10 mouse cellular contexts compared by ENCODE assay signal in the genomic region with DNA sequence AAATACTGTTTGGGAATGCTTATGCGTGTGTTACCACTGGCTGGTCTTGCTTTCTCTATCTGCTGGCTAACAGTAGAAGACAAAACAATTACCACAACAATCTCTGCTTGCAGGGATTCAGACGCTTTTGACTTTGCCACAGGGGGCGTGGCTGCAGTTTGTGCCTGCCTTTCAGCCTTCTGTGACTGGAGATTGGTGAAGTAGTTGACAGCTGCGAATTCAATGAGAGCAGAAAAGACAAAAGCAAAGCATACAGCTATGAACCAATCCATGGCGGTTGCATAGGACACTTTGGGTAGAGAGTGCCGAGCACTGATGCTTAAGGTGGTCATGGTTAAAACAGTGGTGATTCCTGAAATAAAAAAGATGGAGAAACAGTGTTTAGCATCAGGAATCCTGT. TPM values are rescaled to one million over a fixed set of nuclear protein-coding genes. Genes with fewer than 3 reads are reported as not detected.
DNase-seq lines count a peak whose midpoint lies in the region; ATAC-seq lines count a peak whose summit lies in the region.
"Had no signal": no experiment of that assay in that cellular context is flagged by ENCODE, and none has a peak within 500 bp of the region (broad histone marks: within the 10 kb centered on the region; RNA-seq: fewer than 3 reads in every experiment).

No protein-coding gene starts in this region.

- no peaks in the 10 kb centered on the region for H3K27me3 ChIP-seq in embryonic facial prominence, embryonic 14.5 days (replicated peaks; ENCODE audit: control insufficient read depth, insufficient read depth, low read length)
- H3K27me3 ChIP-seq: kidney, embryonic 15.5 days had no signal

- no peak for ATAC-seq in embryonic facial prominence, embryonic 14.5 days (ENCODE audit: low read depth)

- no peak overlapping the region for H3K27ac ChIP-seq in embryonic facial prominence, embryonic 14.5 days (replicated peaks; ENCODE audit: low read depth, low read length)
- H3K27ac ChIP-seq: kidney, embryonic 15.5 days; liver, embryonic 14.5 days had no signal

- 24% methylated on average over 6 of the region's 6 CpGs for WGBS in embryonic facial prominence, embryonic 14.5 days

- intact Hi-C loops in left cerebral cortex, postnatal 4 days (cut with DNase I), result no loop called here
- intact Hi-C loops in left cerebral cortex, postnatal 10 days (cut with DNase I), result no loop called here
- intact Hi-C loops in heart, postnatal 10 days (cut with DNase I), result no loop called here
- intact Hi-C loops in heart, postnatal 14 days (cut with DNase I), result no loop called here

- DNase-seq in left cerebral cortex, postnatal 4 days, result peak; percentile 18
- DNase-seq in left cerebral cortex, postnatal 10 days (ENCODE audit: extremely low spot score in 1 of 2, low spot score in 2 of 2), result no peak
- DNase-seq in embryonic facial prominence, embryonic 14.5 days (ENCODE audit: low spot score), result peak; percentile 5
- peak; percentile 6 to 13 for DNase-seq in layer of hippocampus, postnatal 10 days (ENCODE audit: low spot score in 2 of 2)
- peak; percentile 32 for DNase-seq in retina, postnatal 1 day
- DNase-seq in gastrocnemius, postnatal 10 days, result no peak
- no peak for DNase-seq in heart, postnatal 10 days
- no peak for DNase-seq in heart, postnatal 14 days

- H3K4me2 ChIP-seq in embryonic facial prominence, embryonic 14.5 days (ENCODE audit: low read depth, low read length), result no peak overlapping the region
- H3K4me2 ChIP-seq: kidney, embryonic 15.5 days had no signal

- no peaks in the 10 kb centered on the region for H3K9me3 ChIP-seq in embryonic facial prominence, embryonic 14.5 days (ENCODE audit: control insufficient read depth, low read length)
- H3K9me3 ChIP-seq: kidney, embryonic 15.5 days had no signal

- H3K4me1 ChIP-seq in embryonic facial prominence, embryonic 14.5 days (ENCODE audit: control insufficient read depth, insufficient read depth, low read length), result no peaks in the 10 kb centered on the region
- H3K4me1 ChIP-seq: kidney, embryonic 15.5 days had no signal

- no peak overlapping the region for H3K4me3 ChIP-seq in embryonic facial prominence, embryonic 14.5 days (ENCODE audit: low read depth, low read length)
- H3K4me3 ChIP-seq: kidney, embryonic 15.5 days had no signal

- no peaks in the 10 kb centered on the region for H3K36me3 ChIP-seq in embryonic facial prominence, embryonic 14.5 days (ENCODE audit: control insufficient read depth, insufficient read depth, low read length)
- H3K36me3 ChIP-seq: kidney, embryonic 15.5 days had no signal

- H3K9ac ChIP-seq in embryonic facial prominence, embryonic 14.5 days (ENCODE audit: low read depth, low read length), result no peak overlapping the region
- H3K9ac ChIP-seq: kidney, embryonic 15.5 days; liver, embryonic 14.5 days had no signal

RNA-seq across cellular contexts. Expression of a gene that starts 6.0 kb away (rescaled TPM):
- not detected for total RNA-seq in left cerebral cortex, postnatal 4 days (2021)
- not detected for total RNA-seq in left cerebral cortex, postnatal 10 days (2021)
- polyA plus RNA-seq in embryonic facial prominence, embryonic 14.5 days (2014; fragmentation: Nextera tagmentation; extraction: Ambion mirVana), result not detected in 2 replicates
- not detected for total RNA-seq in layer of hippocampus, postnatal 10 days (2021)
- total RNA-seq in gastrocnemius, postnatal 10 days (2021), result not detected
- not detected for total RNA-seq in heart, postnatal 10 days (2021)
- not detected for total RNA-seq in heart, postnatal 14 days (2021)
- polyA plus RNA-seq: kidney, embryonic 15.5 days; liver, embryonic 14.5 days had no signal

Comparison
In these comparisons a context has a peak if more than half of its experiments do, and no peak if none do; other contexts are left out.
1. DNase-seq: peak in left cerebral cortex, postnatal 4 days (single experiment), embryonic facial prominence, embryonic 14.5 days (single experiment), layer of hippocampus, postnatal 10 days (2 of 2) and retina, postnatal 1 day (single experiment); none in left cerebral cortex, postnatal 10 days (0 of 2), gastrocnemius, postnatal 10 days (single experiment), heart, postnatal 10 days (0 of 2) and heart, postnatal 14 days (0 of 2).